Mouse (Mus musculus): ENCODE data around the gene Aurkc. TPM values are rescaled to one million over a fixed set of nuclear protein-coding genes. Genes with fewer than 3 reads are reported as not detected.
A peak's percentile ranks its signal among the peaks of the same experiment; 100 is the strongest.
"Not testable (repeated sequence)": the region's sequence is repeated elsewhere in the genome, so short reads cannot be mapped to it uniquely, and the experiment has no call there.

Gene Aurkc
- polyA plus RNA-seq, 1 experiment from 2014 or later = 0.42 TPM

DNA sequence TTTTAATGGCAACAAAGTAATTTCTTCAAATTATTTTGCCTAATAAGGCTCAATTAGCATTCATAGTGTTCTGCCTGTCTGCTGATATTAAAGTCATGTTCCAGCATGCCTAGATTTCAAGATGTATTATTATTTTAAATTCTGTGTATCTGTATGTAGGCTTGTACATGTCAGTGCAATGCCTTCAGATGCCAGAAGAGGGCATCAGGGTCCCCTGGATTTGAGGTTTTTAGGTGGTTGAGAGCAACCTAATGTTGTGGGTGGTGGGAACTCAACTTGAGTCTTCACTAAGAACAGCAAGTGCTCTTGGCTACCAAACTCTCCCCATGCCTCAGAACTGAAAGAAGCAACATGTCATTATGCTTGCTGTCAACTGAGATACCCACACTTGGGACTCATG lies 32.3 kb downstream of the Aurkc start:
- no peak for TF ChIP-seq EP300 (IDR thresholded peaks at IDR 0.05)
- no peak for TF ChIP-seq CTCF (IDR thresholded peaks at IDR 0.05)
- Histone ChIP-seq H3K27me3 (replicated peaks; ENCODE audit: insufficient read depth, low read length) (no peaks in the 10 kb centered on the region), H3K36me3 (ENCODE audit: insufficient read depth, low read length) (no peaks in the 10 kb centered on the region), H3K4me1 (ENCODE audit: insufficient read depth, low read depth, low read length) (no peaks in the 10 kb centered on the region), H3K9me3 (ENCODE audit: low read length) (no peaks in the 10 kb centered on the region), H3K4me3 (ENCODE audit: low read depth, low read length) (no peak overlapping the region), H3K4me2 (replicated peaks; ENCODE audit: low read depth, low read length) (no peak overlapping the region), H3K27ac (ENCODE audit: low read length) (no peak overlapping the region), H3K9ac (replicated peaks; ENCODE audit: low read depth) (no peak overlapping the region)
- DNase-seq (ENCODE audit: low spot score) (no peak), ATAC-seq (no peak)

DNA sequence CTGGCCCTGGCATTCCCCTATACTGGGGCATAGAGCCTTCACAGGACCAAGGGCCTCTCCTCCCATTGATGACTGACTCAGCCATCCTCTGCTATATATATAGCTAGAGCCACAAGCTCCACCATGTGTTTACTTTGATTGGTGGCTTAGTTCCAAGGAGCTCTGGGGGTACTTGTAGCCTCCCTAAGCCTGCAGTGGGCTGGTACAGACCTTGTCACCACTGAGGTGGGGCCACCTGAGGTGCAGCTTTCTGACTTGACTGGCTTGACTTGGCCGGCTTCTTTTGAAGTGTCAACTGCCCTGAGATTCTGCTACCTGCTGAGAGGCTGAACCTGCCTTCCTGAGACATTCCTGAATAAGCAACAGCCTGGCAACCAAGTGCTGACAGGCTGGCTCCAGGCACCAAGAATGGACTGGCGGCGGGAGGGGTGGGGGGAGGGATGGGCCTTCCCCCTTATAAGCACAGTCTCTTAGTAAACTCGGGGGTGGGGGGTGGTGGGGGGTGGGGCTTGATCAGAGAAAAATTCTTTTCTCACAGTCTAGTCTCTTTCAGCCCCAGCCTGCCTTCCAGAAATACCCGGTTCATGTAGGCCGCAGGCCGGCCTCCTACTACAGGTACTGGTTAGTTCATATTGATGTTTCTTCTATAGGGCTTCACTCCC lies 54.7 kb downstream of the Aurkc start:
- not testable (repeated sequence) for H3K9ac ChIP-seq (replicated peaks; ENCODE audit: low read depth); H3K4me1 ChIP-seq (ENCODE audit: insufficient read depth, low read depth, low read length); H3K36me3 ChIP-seq (ENCODE audit: insufficient read depth, low read length); H3K4me3 ChIP-seq (ENCODE audit: low read depth, low read length); H3K9me3 ChIP-seq (ENCODE audit: low read length); H3K27ac ChIP-seq (ENCODE audit: low read length); H3K4me2 ChIP-seq (replicated peaks; ENCODE audit: low read depth, low read length); DNase-seq (ENCODE audit: low spot score); H3K27me3 ChIP-seq (replicated peaks; ENCODE audit: insufficient read depth, low read length)
- ATAC-seq = peak; percentile 50
- WGBS = 43% methylated on average over 7 of the region's 7 CpGs

Other genes with a start within 250 kb of the Aurkc start
- 10.4 and 11.9 TPM in 2 replicates for gene Zfp954, start 126.2 kb downstream of the Aurkc start, polyA plus RNA-seq (2015; fragmentation: Nextera tagmentation; extraction: Ambion mirVana)
- 0.54 and 0.89 TPM in 2 replicates for gene Zfp773, start 141.5 kb downstream of the Aurkc start, polyA plus RNA-seq (2015; fragmentation: Nextera tagmentation; extraction: Ambion mirVana)
- 1.3 and 1.4 TPM in 2 replicates for gene Zfp418, start 176.0 kb downstream of the Aurkc start, polyA plus RNA-seq (2015; fragmentation: Nextera tagmentation; extraction: Ambion mirVana)
- 3.6 and 4.0 TPM in 2 replicates for gene Zfp772, start 214.7 kb downstream of the Aurkc start, polyA plus RNA-seq (2015; fragmentation: Nextera tagmentation; extraction: Ambion mirVana)